Mouse (Mus musculus): ENCODE measurements at regions not wholly inside any gene's neighbourhood (a gene's known extent, or its start where the extent isn't known, plus 50 kb on each side); places are given as distances from the start of the nearest gene placed in this dataset.

- no peak for ATAC-seq (ENCODE audit: low FRiP score)
- no peaks in the 10 kb centered on the region for H3K27me3 ChIP-seq (ENCODE audit: control insufficient read depth, insufficient read depth, low read length)
- H3K4me1 ChIP-seq (replicated peaks; ENCODE audit: control insufficient read depth, insufficient read depth, low read length), result no peaks in the 10 kb centered on the region
- H3K9ac ChIP-seq, result no peak overlapping the region
- no peak for DNase-seq (ENCODE audit: low spot score)
- no peaks in the 10 kb centered on the region for H3K9me3 ChIP-seq (ENCODE audit: control insufficient read depth, low read length)
- no peak overlapping the region for H3K4me3 ChIP-seq (replicated peaks; ENCODE audit: low read length)
- no peaks in the 10 kb centered on the region for H3K36me3 ChIP-seq (replicated peaks; ENCODE audit: control insufficient read depth, insufficient read depth)
- 81% methylated on average over 5 of the region's 5 CpGs for WGBS
- H3K27ac ChIP-seq, result no peak overlapping the region
- no peak overlapping the region for H3K4me2 ChIP-seq (replicated peaks)
Measured at GRCm38 (mm10) chr2:92678276-92678930, 78.9 kb downstream of the Chst1 start.

GRCm38 (mm10) chr2:92678999-92679704, 79.6 kb downstream of the Chst1 start:
- Histone ChIP-seq H3K4me2 (replicated peaks) (no peak overlapping the region), H3K9ac (no peak overlapping the region), H3K9me3 (ENCODE audit: control insufficient read depth, low read length) (no peaks in the 10 kb centered on the region), H3K36me3 (replicated peaks; ENCODE audit: control insufficient read depth, insufficient read depth) (no peaks in the 10 kb centered on the region), H3K27me3 (ENCODE audit: control insufficient read depth, insufficient read depth, low read length) (no peaks in the 10 kb centered on the region), H3K4me3 (replicated peaks; ENCODE audit: low read length) (no peak overlapping the region), H3K27ac (no peak overlapping the region), H3K4me1 (replicated peaks; ENCODE audit: control insufficient read depth, insufficient read depth, low read length) (no peaks in the 10 kb centered on the region)
- DNase-seq (ENCODE audit: low spot score) (no peak), ATAC-seq (ENCODE audit: low FRiP score) (no peak)
- WGBS, result 87% methylated on average over 3 of the region's 3 CpGs

DNA sequence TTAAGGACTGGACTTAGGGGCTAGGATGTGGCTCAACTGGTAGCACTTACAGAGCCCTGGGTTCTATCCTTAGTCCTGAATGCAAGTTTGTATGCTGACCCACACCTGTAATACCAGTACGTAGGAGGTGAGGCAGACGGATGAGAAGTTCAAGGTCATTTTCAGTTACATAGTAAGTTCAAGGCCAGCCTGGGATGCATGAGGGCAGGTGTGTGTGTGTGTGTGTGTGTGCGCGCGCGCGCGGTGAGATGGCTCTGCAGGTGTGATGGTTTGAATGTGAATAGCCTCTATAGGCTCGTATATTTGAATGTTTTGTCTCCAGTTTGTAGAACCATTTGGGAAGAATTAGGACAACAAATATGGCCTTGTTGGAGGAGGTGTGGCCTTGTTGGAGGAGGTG, 82.7 kb downstream of the Chst1 start:
- H3K9ac ChIP-seq, result no peak overlapping the region
- ATAC-seq (ENCODE audit: low FRiP score), result no peak
- H3K36me3 ChIP-seq (replicated peaks; ENCODE audit: control insufficient read depth, insufficient read depth), result no peaks in the 10 kb centered on the region
- no peak overlapping the region for H3K4me3 ChIP-seq (replicated peaks; ENCODE audit: low read length)
- 96% methylated on average over 9 of the region's 9 CpGs for WGBS
- H3K9me3 ChIP-seq (ENCODE audit: control insufficient read depth, low read length), result 0 out of 2 replicates have a peak, but pooled peaks cover 6% of the 10 kb centered on the region
- no peak overlapping the region for H3K27ac ChIP-seq
- H3K27me3 ChIP-seq (ENCODE audit: control insufficient read depth, insufficient read depth, low read length), result no peaks in the 10 kb centered on the region
- no peak for DNase-seq (ENCODE audit: low spot score)
- no peak overlapping the region for H3K4me2 ChIP-seq (replicated peaks)
- H3K4me1 ChIP-seq (replicated peaks; ENCODE audit: control insufficient read depth, insufficient read depth, low read length), result no peaks in the 10 kb centered on the region

- 0 out of 2 replicates have a peak, but pooled peaks cover 6% of the 10 kb centered on the region for H3K9me3 ChIP-seq (ENCODE audit: control insufficient read depth, low read length)
- peaks cover 10% of the 10 kb centered on the region for H3K4me1 ChIP-seq (replicated peaks; ENCODE audit: control insufficient read depth, insufficient read depth, low read length)
- no peaks in the 10 kb centered on the region for H3K36me3 ChIP-seq (replicated peaks; ENCODE audit: control insufficient read depth, insufficient read depth)
- H3K27me3 ChIP-seq (ENCODE audit: control insufficient read depth, insufficient read depth, low read length), result no peaks in the 10 kb centered on the region
- H3K27ac ChIP-seq, result no peak overlapping the region
- H3K4me2 ChIP-seq (replicated peaks), result no peak overlapping the region
- ATAC-seq (ENCODE audit: low FRiP score) (no peak), DNase-seq (ENCODE audit: low spot score) (no peak)
- 38% methylated on average over 1 of the region's 1 CpGs for WGBS
- H3K9ac ChIP-seq, result no peak overlapping the region
- no peak overlapping the region for H3K4me3 ChIP-seq (replicated peaks; ENCODE audit: low read length)
Measured at GRCm38 (mm10) chr2:92687702-92688101, 88.2 kb downstream of the Chst1 start.

DNA sequence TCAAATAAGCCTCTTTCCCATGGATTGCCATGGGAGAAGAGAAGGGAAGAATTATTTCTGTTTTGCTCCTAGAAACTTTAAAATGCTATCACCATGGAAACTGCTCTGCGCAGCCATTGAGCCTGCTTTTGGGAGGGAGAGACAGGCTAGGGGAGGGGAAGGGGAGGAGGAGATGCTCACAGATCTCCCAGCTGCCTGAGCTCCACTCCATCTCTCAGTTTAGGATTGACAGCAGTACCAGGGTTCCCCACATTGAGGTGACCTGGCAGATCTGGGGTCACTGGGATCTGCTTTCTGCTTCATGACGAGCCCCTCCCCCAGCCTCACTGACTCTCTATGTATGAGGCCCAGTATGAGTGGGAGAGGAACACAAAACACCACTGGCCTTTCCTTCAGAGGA, 89.7 kb downstream of the Chst1 start:
- Histone ChIP-seq H3K4me2 (replicated peaks) (no peak overlapping the region), H3K9ac (no peak overlapping the region), H3K27me3 (ENCODE audit: control insufficient read depth, insufficient read depth, low read length) (no peaks in the 10 kb centered on the region), H3K36me3 (replicated peaks; ENCODE audit: control insufficient read depth, insufficient read depth) (no peaks in the 10 kb centered on the region), H3K4me3 (replicated peaks; ENCODE audit: low read length) (no peak overlapping the region), H3K9me3 (ENCODE audit: control insufficient read depth, low read length) (0 out of 2 replicates have a peak, but pooled peaks cover 6% of the 10 kb centered on the region), H3K4me1 (replicated peaks; ENCODE audit: control insufficient read depth, insufficient read depth, low read length) (peaks cover 10% of the 10 kb centered on the region), H3K27ac (no peak overlapping the region)
- DNase-seq (ENCODE audit: low spot score), result peak; percentile 43
- 8% methylated on average over 2 of the region's 2 CpGs for WGBS
- peak; percentile 74 for ATAC-seq (ENCODE audit: low FRiP score)

DNA sequence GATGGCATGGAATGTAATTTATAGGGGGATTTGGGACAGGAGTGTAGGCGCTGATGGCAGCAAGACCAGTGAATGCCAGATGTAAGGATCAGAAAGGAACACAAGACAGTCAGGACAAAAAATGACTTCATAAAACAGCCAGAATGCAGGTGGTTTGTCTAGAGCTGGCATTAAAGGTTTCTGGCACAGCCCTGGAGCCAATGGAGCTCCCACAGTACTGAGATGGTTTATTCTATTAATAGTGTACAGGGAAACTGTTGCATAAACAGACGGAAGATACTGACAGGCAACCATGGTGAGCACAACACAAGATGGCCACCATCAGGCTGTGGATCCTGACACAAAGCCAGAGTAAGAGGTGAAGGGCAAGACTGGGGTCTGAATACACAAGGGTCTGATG, 90.8 kb downstream of the Chst1 start:
- DNase-seq (ENCODE audit: low spot score), result no peak
- Histone ChIP-seq H3K9me3 (ENCODE audit: control insufficient read depth, low read length) (0 out of 2 replicates have a peak, but pooled peaks cover 6% of the 10 kb centered on the region), H3K9ac (no peak overlapping the region), H3K36me3 (replicated peaks; ENCODE audit: control insufficient read depth, insufficient read depth) (no peaks in the 10 kb centered on the region), H3K4me3 (replicated peaks; ENCODE audit: low read length) (no peak overlapping the region), H3K27me3 (ENCODE audit: control insufficient read depth, insufficient read depth, low read length) (no peaks in the 10 kb centered on the region), H3K27ac (no peak overlapping the region), H3K4me1 (replicated peaks; ENCODE audit: control insufficient read depth, insufficient read depth, low read length) (peaks cover 10% of the 10 kb centered on the region), H3K4me2 (replicated peaks) (no peak overlapping the region)
- ATAC-seq (ENCODE audit: low FRiP score), result no peak
- 92% methylated on average over 2 of the region's 2 CpGs for WGBS

- DNase-seq (ENCODE audit: low spot score), result no peak
- ATAC-seq (ENCODE audit: low FRiP score), result no peak
Measured at GRCm38 (mm10) chr2:92691438-92691837, 91.9 kb downstream of the Chst1 start.

GRCm38 (mm10) chr2:92692623-92693022, 93.1 kb downstream of the Chst1 start:
- Histone ChIP-seq H3K9me3 (ENCODE audit: control insufficient read depth, low read length) (no peaks in the 10 kb centered on the region), H3K4me2 (replicated peaks) (no peak overlapping the region), H3K4me1 (replicated peaks; ENCODE audit: control insufficient read depth, insufficient read depth, low read length) (peaks cover 10% of the 10 kb centered on the region), H3K4me3 (replicated peaks; ENCODE audit: low read length) (no peak overlapping the region), H3K27ac (no peak overlapping the region), H3K36me3 (replicated peaks; ENCODE audit: control insufficient read depth, insufficient read depth) (no peaks in the 10 kb centered on the region), H3K27me3 (ENCODE audit: control insufficient read depth, insufficient read depth, low read length) (no peaks in the 10 kb centered on the region), H3K9ac (no peak overlapping the region)
- no peak for ATAC-seq (ENCODE audit: low FRiP score)
- 63% methylated on average over 1 of the region's 1 CpGs for WGBS
- DNase-seq (ENCODE audit: low spot score), result no peak

More at GRCm38 (mm10) chr2:92691438-92691837, 91.9 kb downstream of the Chst1 start:
- Histone ChIP-seq H3K27me3 (ENCODE audit: control insufficient read depth, insufficient read depth, low read length) (no peaks in the 10 kb centered on the region), H3K4me2 (replicated peaks) (no peak overlapping the region), H3K4me1 (replicated peaks; ENCODE audit: control insufficient read depth, insufficient read depth, low read length) (peaks cover 10% of the 10 kb centered on the region), H3K9me3 (ENCODE audit: control insufficient read depth, low read length) (0 out of 2 replicates have a peak, but pooled peaks cover 6% of the 10 kb centered on the region), H3K4me3 (replicated peaks; ENCODE audit: low read length) (no peak overlapping the region), H3K36me3 (replicated peaks; ENCODE audit: control insufficient read depth, insufficient read depth) (no peaks in the 10 kb centered on the region), H3K9ac (no peak overlapping the region), H3K27ac (no peak overlapping the region)
- WGBS, result 86% methylated on average over 2 of the region's 2 CpGs

DNA sequence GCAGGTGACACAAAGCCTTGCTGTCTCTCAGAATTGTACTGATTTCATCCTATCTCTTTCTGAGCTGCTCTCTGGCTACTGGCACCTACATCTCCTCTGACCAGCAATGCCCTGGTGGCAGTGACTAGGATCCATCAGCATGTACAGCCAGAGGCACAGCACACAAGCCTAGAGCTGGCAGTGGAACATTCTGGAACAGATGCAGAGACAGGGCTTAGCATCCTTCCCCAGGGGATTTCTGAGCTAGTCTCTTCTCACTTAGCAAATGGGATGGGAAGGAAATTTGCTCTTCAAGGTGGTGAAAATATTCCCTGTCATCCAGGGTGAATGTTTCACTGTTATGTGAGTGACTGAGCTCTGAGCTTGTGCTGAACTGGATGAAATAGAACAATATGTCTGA, 93.5 kb downstream of the Chst1 start:
- H3K9me3 ChIP-seq (ENCODE audit: control insufficient read depth, low read length), result no peaks in the 10 kb centered on the region
- no peaks in the 10 kb centered on the region for H3K27me3 ChIP-seq (ENCODE audit: control insufficient read depth, insufficient read depth, low read length)
- no peak overlapping the region for H3K4me2 ChIP-seq (replicated peaks)
- H3K4me3 ChIP-seq (replicated peaks; ENCODE audit: low read length), result no peak overlapping the region
- DNase-seq (ENCODE audit: low spot score) (no peak), ATAC-seq (ENCODE audit: low FRiP score) (no peak)
- no peak overlapping the region for H3K27ac ChIP-seq
- H3K9ac ChIP-seq, result no peak overlapping the region
- H3K36me3 ChIP-seq (replicated peaks; ENCODE audit: control insufficient read depth, insufficient read depth), result no peaks in the 10 kb centered on the region
- H3K4me1 ChIP-seq (replicated peaks; ENCODE audit: control insufficient read depth, insufficient read depth, low read length), result peaks cover 10% of the 10 kb centered on the region

Measured in hindbrain, embryonic 14.5 days (tissue).